Comparison of ENCODE assay signal across 9 mouse cellular contexts in the genomic region with DNA sequence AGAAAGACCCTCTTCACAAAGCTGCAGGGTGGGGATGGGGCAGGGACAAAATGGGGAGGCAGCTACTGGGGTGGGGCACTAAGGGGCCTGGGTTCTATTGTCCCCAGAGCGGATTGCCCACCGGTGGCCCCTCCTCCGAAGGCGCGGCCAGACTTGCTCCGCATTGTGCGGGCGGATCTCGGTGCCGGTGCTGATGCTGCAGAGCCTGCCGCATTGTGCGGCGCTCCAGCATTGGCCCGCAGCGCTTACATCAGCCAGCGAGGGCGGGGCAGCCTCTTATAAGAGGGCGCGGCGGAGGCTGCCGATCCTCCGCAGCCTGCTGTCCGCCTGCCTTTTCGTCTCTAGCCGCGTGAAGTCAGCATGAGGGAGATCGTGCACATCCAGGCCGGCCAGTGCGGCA. TPM values are rescaled to one million over a fixed set of nuclear protein-coding genes. Genes with fewer than 3 reads are reported as not detected.
DNase-seq lines count a peak whose midpoint lies in the region; ATAC-seq and TF ChIP-seq lines count a peak whose summit lies in the region.
"Had no signal": no experiment of that assay in that cellular context is flagged by ENCODE, and none has a peak within 500 bp of the region (broad histone marks: within the 10 kb centered on the region; RNA-seq: fewer than 3 reads in every experiment).

A gene (plus strand): TSS at position 179 of the 400 bp plus-strand sequence.

- H3K27me3 ChIP-seq in forebrain, postnatal 0 days (ENCODE audit: insufficient read depth, low read length): no peaks in the 10 kb centered on the region
- peaks cover 60% of the 10 kb centered on the region for H3K27me3 ChIP-seq in intestine, embryonic 14.5 days (replicated peaks; ENCODE audit: control insufficient read depth, insufficient read depth, low read length)
- H3K27me3 ChIP-seq in myocyte (ENCODE audit: control insufficient read depth, insufficient read depth, insufficient read length): no peaks in the 10 kb centered on the region

- peak within 1 kb of the TSS; percentile 52 for H3K9ac ChIP-seq in ES-E14 (ENCODE audit: insufficient read depth, low read depth, low read length, poor library complexity, severe bottlenecking)
- H3K9ac ChIP-seq in forebrain, postnatal 0 days: peak within 1 kb of the TSS; percentile 99
- H3K9ac ChIP-seq in intestine, embryonic 14.5 days (ENCODE audit: low read length): peak within 1 kb of the TSS; percentile 34

- H3K79me2 ChIP-seq in myocyte (ENCODE audit: control insufficient read depth, insufficient read depth): peaks cover 9% of the 10 kb centered on the region

- in situ Hi-C loops in ES-E14 (cut with MboI; ENCODE audit: low sequenced_read_pairs in 2 of 2, unreplicated experiment in 2 of 2): no loop called here

- peak within 1 kb of the TSS; percentile 61 to 66 for H3K4me3 ChIP-seq in ES-E14 (ENCODE audit: insufficient read depth in 1 of 2, low read depth in 1 of 2, low read length in 2 of 2, poor library complexity in 1 of 2, severe bottlenecking in 1 of 2)
- H3K4me3 ChIP-seq in forebrain, postnatal 0 days (ENCODE audit: low read depth, low read length): peak within 1 kb of the TSS; percentile 72
- H3K4me3 ChIP-seq in intestine, embryonic 14.5 days (ENCODE audit: low read depth, low read length): peak within 1 kb of the TSS; percentile 27
- H3K4me3 ChIP-seq in myocyte: peak within 1 kb of the TSS; percentile 40

- peak within 1 kb of the TSS; percentile 90 for H3K4me2 ChIP-seq in forebrain, postnatal 0 days (ENCODE audit: low read depth)
- peak within 1 kb of the TSS; percentile 45 for H3K4me2 ChIP-seq in intestine, embryonic 14.5 days (ENCODE audit: low read length)
- H3K4me2 ChIP-seq in myocyte (ENCODE audit: low read depth): peak within 1 kb of the TSS; percentile 79

- TF ChIP-seq CTCF in forebrain, postnatal 0 days (IDR thresholded peaks at IDR 0.05; ENCODE audit: low read depth): peak; percentile 26

- H3K36me3 ChIP-seq in ES-E14 (ENCODE audit: control insufficient read depth, insufficient read depth, low read length, poor library complexity, severe bottlenecking): no peaks in the 10 kb centered on the region
- H3K36me3 ChIP-seq in forebrain, postnatal 0 days (ENCODE audit: insufficient read depth): no peaks in the 10 kb centered on the region
- no peaks in the 10 kb centered on the region for H3K36me3 ChIP-seq in intestine, embryonic 14.5 days (ENCODE audit: control insufficient read depth, insufficient read depth, low read length)
- H3K36me3 ChIP-seq in myocyte (ENCODE audit: control insufficient read depth, insufficient read depth): no peaks in the 10 kb centered on the region

- H3ac ChIP-seq in myocyte (ENCODE audit: control insufficient read depth, insufficient read length): peak within 1 kb of the TSS; percentile 35

- peak; percentile 91 for DNase-seq in A20 (ENCODE audit: low read depth, low spot score)
- peak; percentile 67 for DNase-seq in ES-E14 (ENCODE audit: low read depth, low spot score)
- DNase-seq in cerebellum, adult 8-10 months: peak; percentile 93
- DNase-seq in forebrain, postnatal 0 days: peak; percentile 98
- no peak for DNase-seq in intestine, embryonic 14.5 days (ENCODE audit: low spot score)
- peak; percentile 95 for DNase-seq in left cerebral cortex, postnatal 4 days
- peak; percentile 72 for DNase-seq in testis, postnatal 14 days (ENCODE audit: low spot score)

- ATAC-seq in forebrain, postnatal 0 days: peak; percentile 93
- ATAC-seq in intestine, embryonic 14.5 days (replicated peaks; ENCODE audit: low FRiP score, low TSS enrichment, low read depth): peak; percentile 67

- H3K9me3 ChIP-seq in ES-E14 (ENCODE audit: control insufficient read depth, insufficient read depth, low read depth, low read length): no peaks in the 10 kb centered on the region
- no peaks in the 10 kb centered on the region for H3K9me3 ChIP-seq in forebrain, postnatal 0 days (ENCODE audit: low read length)
- no peaks in the 10 kb centered on the region for H3K9me3 ChIP-seq in intestine, embryonic 14.5 days (ENCODE audit: control insufficient read depth, low read length)

- peak; percentile 91 for TF ChIP-seq POLR2A in myocyte (IDR thresholded peaks at IDR 0.05; ENCODE audit: insufficient read length, low read depth)

- WGBS in forebrain, postnatal 0 days: 0% methylated on average over 29 of the region's 29 CpGs
- WGBS in intestine, embryonic 14.5 days: under 1% methylated on average over 29 of the region's 29 CpGs

- intact Hi-C loops in left cerebral cortex, postnatal 4 days (cut with DNase I): no loop called here

- peaks cover 2 to 12% of the 10 kb centered on the region in 2 experiments; a peak in 2 of 4 replicates for H3K4me1 ChIP-seq in ES-E14 (ENCODE audit: control insufficient read depth in 2 of 2, insufficient read depth in 2 of 2, low read length in 2 of 2, poor library complexity in 1 of 2)
- H3K4me1 ChIP-seq in forebrain, postnatal 0 days (ENCODE audit: insufficient read depth): peaks cover 14% of the 10 kb centered on the region; the same call in 1 of the 2 replicates
- no peaks in the 10 kb centered on the region for H3K4me1 ChIP-seq in intestine, embryonic 14.5 days (replicated peaks; ENCODE audit: control insufficient read depth, insufficient read depth, low read length)

- peak within 1 kb of the TSS; percentile 26; the same call in 1 of the 2 replicates for H3K27ac ChIP-seq in ES-E14 (ENCODE audit: insufficient read depth, low read depth, low read length, poor library complexity, severe bottlenecking)
- H3K27ac ChIP-seq in forebrain, postnatal 0 days (ENCODE audit: low read depth, low read length): peak within 1 kb of the TSS; percentile 98
- no peak within 1 kb of the TSS for H3K27ac ChIP-seq in intestine, embryonic 14.5 days (ENCODE audit: low read depth)
- H3K27ac ChIP-seq: macrophage had no signal

TF ChIP-seq in ES-E14, 5 proteins besides CTCF, POLR2A, EP300 and RAD21:
- TF ChIP-seq MAFK (IDR thresholded peaks at IDR 0.05; ENCODE audit: insufficient read depth, low read depth, low read length) (0 out of 2 replicates have a peak, but pooled peaks have one; percentile 14), ZC3H11A (IDR thresholded peaks at IDR 0.05; ENCODE audit: borderline replicate concordance, low read depth, low read length) (no peak)

TF ChIP-seq in myocyte, 11 proteins besides CTCF, POLR2A, EP300 and RAD21:
- TF ChIP-seq MYOD1 (IDR thresholded peaks at IDR 0.05; ENCODE audit: control insufficient read depth in 1 of 3, insufficient read length in 2 of 3, low read depth in 2 of 3): peak in 1 of 3 experiments; percentile 25
- no peak for TF ChIP-seq E2F4 (IDR thresholded peaks at IDR 0.05; ENCODE audit: insufficient read depth)
- TF ChIP-seq REST (IDR thresholded peaks at IDR 0.05; ENCODE audit: insufficient read depth, insufficient read length): no peak
- TF ChIP-seq TCF3 (IDR thresholded peaks at IDR 0.05; ENCODE audit: insufficient read length, low read depth): no peak
- no peak for TF ChIP-seq TCF12 (IDR thresholded peaks at IDR 0.05; ENCODE audit: insufficient read depth, poor library complexity, severe bottlenecking)
- no peak for TF ChIP-seq MAX (IDR thresholded peaks at IDR 0.05; ENCODE audit: low read depth)
- TF ChIP-seq SRF (IDR thresholded peaks at IDR 0.05; ENCODE audit: control insufficient read depth, insufficient read length, low read depth): no peak
- TF ChIP-seq CEBPB (IDR thresholded peaks at IDR 0.05; ENCODE audit: insufficient read depth, poor library complexity, severe bottlenecking): no peak
- no peak for TF ChIP-seq MYOG (IDR thresholded peaks at IDR 0.05; ENCODE audit: control insufficient read depth in 1 of 3, insufficient read depth in 1 of 3, insufficient read length in 2 of 3, low read depth in 2 of 3)
- TF ChIP-seq USF1 (IDR thresholded peaks at IDR 0.05; ENCODE audit: low read depth): no peak
- peak; percentile 92 for TF ChIP-seq POLR2AphosphoS2 (IDR thresholded peaks at IDR 0.05; ENCODE audit: insufficient read length, low read depth)

RNA-seq across cellular contexts. Expression of the gene that starts here (rescaled TPM):
- total RNA-seq in ES-E14 (2012; rRNA removed): 69.1 and 117 TPM in 2 replicates
- 3,807 and 3,931 TPM in 2 replicates for total RNA-seq in forebrain, postnatal 0 days (2014; rRNA removed)
- 2,045 and 2,116 TPM in 2 replicates for polyA plus RNA-seq in forebrain, postnatal 0 days (2015; fragmentation: Nextera tagmentation; extraction: Ambion mirVana)
- 98.5 and 103 TPM in 2 replicates for polyA plus RNA-seq in intestine, embryonic 14.5 days (2014; fragmentation: Nextera tagmentation; extraction: Ambion mirVana)
- 1,000 to 10,000 TPM; 2,432 to 2,471 TPM for total RNA-seq in left cerebral cortex, postnatal 4 days (2021)
- polyA plus RNA-seq in myocyte (2012; fragmentation: generic; extraction: Trizol): 85.5 TPM
- polyA plus RNA-seq: macrophage had no signal

Comparison
In these comparisons a context has a peak if more than half of its experiments do, and no peak if none do; other contexts are left out.
1. RNA of the gene that starts here (total RNA-seq): 3,807 to 3,931 TPM in forebrain, postnatal 0 days and 2,432 to 2,471 TPM in left cerebral cortex, postnatal 4 days; 69.1 to 117 TPM in ES-E14; every median in the first group is over 10 times any median in the second.
2. RNA of the gene that starts here (polyA plus RNA-seq): 2,045 to 2,116 TPM in forebrain, postnatal 0 days; 98.5 to 103 TPM in intestine, embryonic 14.5 days and 85.5 TPM in myocyte (single experiment); every median in the first group is over 10 times any median in the second.
3. H3K9ac ChIP-seq: peak in every context shown above with its lines; median percentile 99 in forebrain, postnatal 0 days; 52 in ES-E14; 34 in intestine, embryonic 14.5 days.
4. Peak in every context shown above with its lines, with median percentiles within 50 percentile points of each other: H3K4me3 ChIP-seq and H3K4me2 ChIP-seq.